Mouse (Mus musculus) cerebellum, adult 2 months (tissue): Measurements from ENCODE around the gene C8b.

Source experiments
- CTCF ChIP-seq: fragments of 200-500 bp; IDR thresholded peaks from 2 replicates; pipeline ENCODE4 v1.5.1; 2011; ENCODE audit warnings: low read depth, mild to moderate bottlenecking, control low read depth, low read length, moderate library complexity, borderline replicate concordance; ENCODE audit not compliant: insufficient read depth
- POLR2A ChIP-seq: fragments of 200-500 bp; IDR thresholded peaks from 2 replicates; pipeline ENCODE4 v1.6.1; 2011; ENCODE audit warnings: low read length, control low read depth, borderline replicate concordance; ENCODE audit not compliant: insufficient read depth

DNA sequence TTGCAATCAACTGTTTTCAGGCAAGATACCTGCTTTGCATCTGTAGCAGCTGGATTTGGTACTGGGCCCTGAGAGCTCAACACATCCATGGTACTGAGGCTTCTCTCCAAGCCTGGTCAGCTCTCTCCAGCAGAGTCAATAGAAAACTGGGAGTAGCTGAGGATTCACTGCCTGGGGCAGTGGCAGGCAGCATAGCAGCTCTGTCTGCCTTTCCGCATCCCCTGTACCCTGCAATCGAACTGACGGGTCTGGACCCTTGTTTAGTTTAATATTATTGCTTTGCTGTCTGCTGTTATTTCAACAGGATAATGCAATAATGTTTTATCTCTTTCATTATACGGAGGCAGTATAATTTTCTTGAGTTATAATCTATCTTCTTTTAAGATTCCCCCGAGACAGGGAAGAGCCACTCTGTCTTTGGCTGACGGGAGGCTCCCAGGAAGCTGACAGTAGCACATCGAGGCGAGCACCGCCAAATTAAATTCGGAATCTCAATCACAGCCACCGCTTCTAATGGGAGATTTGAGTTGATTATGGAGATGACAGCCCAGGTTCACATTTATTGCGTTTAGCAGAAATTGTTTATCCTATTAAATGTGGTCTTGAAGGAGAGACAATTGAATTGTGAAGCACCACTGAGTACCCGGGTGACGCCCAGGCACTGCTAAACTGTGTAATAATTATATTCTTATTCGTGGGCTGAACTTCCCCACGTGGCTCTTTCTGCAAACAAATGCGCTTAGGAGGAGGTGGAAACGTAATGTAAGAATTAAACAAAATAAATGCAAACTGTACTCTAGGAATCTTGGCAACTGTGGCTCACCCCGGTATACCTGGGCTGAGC lies 39.5 kb downstream of the C8b start:
- no peak for TF ChIP-seq POLR2A
- no peak for TF ChIP-seq CTCF
